Mouse (Mus musculus) liver, adult 2 months (tissue): ENCODE measurements at regions not wholly inside any gene's neighbourhood (a gene's known extent, or its start where the extent isn't known, plus 50 kb on each side); places are given as distances from the start of the nearest gene placed in this dataset.

Experiments used
- DNase-seq: peaks from one replicate; pipeline ENCODE4 v3.0.0-alpha.2; 2011; ENCODE audit warnings: low read depth, low spot score; ENCODE audit errors: extremely low read depth
- H3K27ac ChIP-seq: fragments of 200-500 bp; replicated peaks from 2 replicates; pipeline ENCODE4 v1.5.1; 2012; ENCODE audit warnings: low read depth, mild to moderate bottlenecking, control low read depth, inconsistent platforms, low read length; ENCODE audit not compliant: insufficient read depth
- H3K27me3 ChIP-seq: fragments of 200-500 bp; 2 replicates; pipeline ENCODE4 v1.6.1; 2012; ENCODE audit warnings: mild to moderate bottlenecking, moderate library complexity, low read length, inconsistent platforms; ENCODE audit not compliant: control insufficient read depth, insufficient read depth
- H3K36me3 ChIP-seq: fragments of 200-500 bp; 2 replicates; pipeline ENCODE4 v1.6.1; 2012; ENCODE audit warnings: low read length, inconsistent platforms; ENCODE audit not compliant: control insufficient read depth, insufficient read depth
- H3K4me1 ChIP-seq: fragments of 200-500 bp; 2 replicates; pipeline ENCODE4 v1.6.1; 2011; ENCODE audit warnings: low read length; ENCODE audit not compliant: control insufficient read depth, insufficient read depth
- H3K4me3 ChIP-seq: fragments of 200-500 bp; 2 replicates; pipeline ENCODE4 v1.5.1; 2011; ENCODE audit warnings: low read depth, mild to moderate bottlenecking, control low read depth, low read length, moderate library complexity; ENCODE audit not compliant: insufficient read depth
- H3K79me2 ChIP-seq: fragments of 200-500 bp; 2 replicates; pipeline ENCODE4 v1.6.1; 2012; ENCODE audit warnings: inconsistent platforms, mild to moderate bottlenecking, low read length, moderate library complexity; ENCODE audit not compliant: control insufficient read depth, insufficient read depth
- H3K9ac ChIP-seq: fragments of 200-500 bp; 2 replicates; pipeline ENCODE4 v1.6.1; 2012; ENCODE audit warnings: low read depth, mild to moderate bottlenecking, control low read depth, inconsistent platforms, low read length
- CTCF ChIP-seq: fragments of 200-500 bp; IDR thresholded peaks from 2 replicates; pipeline ENCODE4 v1.5.1; 2011; ENCODE audit warnings: low read depth, low read length, control low read depth
- POLR2A ChIP-seq: fragments of 200-500 bp; IDR thresholded peaks from 2 replicates; pipeline ENCODE4 v1.6.1; 2011; ENCODE audit warnings: low read length, control low read depth; ENCODE audit not compliant: insufficient read depth; ENCODE audit errors: extremely low read depth
- WGBS: fragments of 180-500 bp; shearing (Covaris S2); methylation state at CpG from one replicate; pipeline ENCODE4 v1.1.7; 2018; 5-methylcytosine and 5-hydroxymethylcytosine counted together

- H3K4me3 ChIP-seq: no peak overlapping the region
- H3K9ac ChIP-seq: no peak overlapping the region
- no peaks in the 10 kb centered on the region for H3K4me1 ChIP-seq
- no peak overlapping the region for H3K27ac ChIP-seq
- H3K27me3 ChIP-seq: no peaks in the 10 kb centered on the region
- no peaks in the 10 kb centered on the region for H3K79me2 ChIP-seq
- no peaks in the 10 kb centered on the region for H3K36me3 ChIP-seq
- TF ChIP-seq POLR2A (no peak), CTCF (no peak)
- DNase-seq: peak; percentile 16
- WGBS: 50% methylated on average over 6 of the region's 6 CpGs
Observed at GRCm38 (mm10) chr1:51553738-51554137, 75.5 kb upstream of the Nabp1 start.

GRCm38 (mm10) chr1:51551624-51552023 is 73.4 kb upstream of the Nabp1 start:
- 88% methylated on average over 5 of the region's 5 CpGs for WGBS
- no peaks in the 10 kb centered on the region for H3K79me2 ChIP-seq
- no peak overlapping the region for H3K27ac ChIP-seq
- TF ChIP-seq POLR2A (no peak), CTCF (no peak)
- no peak for DNase-seq
- no peak overlapping the region for H3K9ac ChIP-seq
- H3K27me3 ChIP-seq: no peaks in the 10 kb centered on the region
- no peak overlapping the region for H3K4me3 ChIP-seq
- no peaks in the 10 kb centered on the region for H3K4me1 ChIP-seq
- H3K36me3 ChIP-seq: no peaks in the 10 kb centered on the region

GRCm38 (mm10) chr1:51542801-51543200 is 64.6 kb upstream of the Nabp1 start:
- no peak overlapping the region for H3K4me3 ChIP-seq
- no peak overlapping the region for H3K27ac ChIP-seq
- DNase-seq: no peak
- TF ChIP-seq CTCF: no peak
- TF ChIP-seq POLR2A: no peak
- no peak overlapping the region for H3K9ac ChIP-seq
- H3K79me2 ChIP-seq: no peaks in the 10 kb centered on the region
- no peaks in the 10 kb centered on the region for H3K36me3 ChIP-seq
- 96% methylated on average over 5 of the region's 5 CpGs for WGBS
- H3K27me3 ChIP-seq: no peaks in the 10 kb centered on the region
- no peaks in the 10 kb centered on the region for H3K4me1 ChIP-seq

GRCm38 (mm10) chr1:51539634-51540033 is 61.4 kb upstream of the Nabp1 start:
- Histone ChIP-seq H3K36me3 (no peaks in the 10 kb centered on the region), H3K4me1 (no peaks in the 10 kb centered on the region), H3K9ac (no peak overlapping the region), H3K4me3 (no peak overlapping the region), H3K79me2 (no peaks in the 10 kb centered on the region), H3K27me3 (no peaks in the 10 kb centered on the region), H3K27ac (no peak overlapping the region)
- WGBS: 92% methylated on average over 4 of the region's 4 CpGs
- DNase-seq: no peak
- TF ChIP-seq CTCF (no peak), POLR2A (no peak)

- H3K27ac ChIP-seq: no peak overlapping the region
- no peaks in the 10 kb centered on the region for H3K27me3 ChIP-seq
- H3K4me3 ChIP-seq: no peak overlapping the region
- H3K9ac ChIP-seq: no peak overlapping the region
- H3K4me1 ChIP-seq: peaks cover 2% of the 10 kb centered on the region; the same call in 1 of the 2 replicates
- no peaks in the 10 kb centered on the region for H3K79me2 ChIP-seq
- 90% methylated on average over 2 of the region's 2 CpGs for WGBS
- TF ChIP-seq CTCF (no peak), POLR2A (no peak)
- DNase-seq: no peak
- no peaks in the 10 kb centered on the region for H3K36me3 ChIP-seq
Observed at GRCm38 (mm10) chr1:51538836-51539235, 60.6 kb upstream of the Nabp1 start.

GRCm38 (mm10) chr1:51537765-51538360 is 59.6 kb upstream of the Nabp1 start:
- Histone ChIP-seq H3K27ac (no peak overlapping the region), H3K9ac (no peak overlapping the region), H3K36me3 (no peaks in the 10 kb centered on the region), H3K4me1 (peaks cover 4% of the 10 kb centered on the region; the same call in 1 of the 2 replicates), H3K79me2 (no peaks in the 10 kb centered on the region), H3K27me3 (no peaks in the 10 kb centered on the region), H3K4me3 (no peak overlapping the region)
- TF ChIP-seq POLR2A (no peak), CTCF (no peak)
- 82% methylated on average over 7 of the region's 7 CpGs for WGBS
- no peak for DNase-seq
